In genomic region chr10:102158809-102159208, GRCm38 (mm10) we compare ENCODE assay signal across 8 mouse cellular contexts.
DNase-seq lines count a peak whose midpoint lies in the region; ATAC-seq and TF ChIP-seq lines count a peak whose summit lies in the region.

No protein-coding gene starts in this region.

- TF ChIP-seq EP300 in liver, postnatal 0 days (IDR thresholded peaks at IDR 0.05; ENCODE audit: low read depth), result no peak

- peak overlapping the region; percentile 20; the same call in 1 of the 2 replicates for H3K4me2 ChIP-seq in kidney, embryonic 16.5 days (replicated peaks; ENCODE audit: low read depth, low read length)
- peak overlapping the region; percentile 47 for H3K4me2 ChIP-seq in intestine, embryonic 15.5 days (replicated peaks)
- peak overlapping the region; percentile 51 for H3K4me2 ChIP-seq in liver, postnatal 0 days (ENCODE audit: low read depth, low read length)

- WGBS in kidney, embryonic 16.5 days, result 31% methylated on average over 12 of the region's 12 CpGs
- WGBS in intestine, embryonic 15.5 days, result 10% methylated on average over 12 of the region's 12 CpGs
- 33% methylated on average over 12 of the region's 12 CpGs for WGBS in liver, postnatal 0 days (ENCODE audit: insufficient replicate concordance)

- no peak for ATAC-seq in kidney, embryonic 16.5 days (ENCODE audit: low FRiP score, low TSS enrichment)
- ATAC-seq in intestine, embryonic 15.5 days, result no peak
- ATAC-seq in liver, postnatal 0 days, result no peak
- ATAC-seq in erythroblast, adult 5-6 weeks (replicated peaks; ENCODE audit: low FRiP score, poor library complexity, severe bottlenecking), result no peak

- no peaks in the 10 kb centered on the region for H3K36me3 ChIP-seq in kidney, embryonic 16.5 days (ENCODE audit: insufficient read depth, low read length)
- no peaks in the 10 kb centered on the region for H3K36me3 ChIP-seq in intestine, embryonic 15.5 days
- no peaks in the 10 kb centered on the region for H3K36me3 ChIP-seq in liver, postnatal 0 days (replicated peaks; ENCODE audit: insufficient read depth, low read length)

- H3K27ac ChIP-seq in kidney, embryonic 16.5 days (ENCODE audit: low read length), result no peak overlapping the region
- H3K27ac ChIP-seq in intestine, embryonic 15.5 days, result no peak overlapping the region
- no peak overlapping the region for H3K27ac ChIP-seq in liver, postnatal 0 days (ENCODE audit: low read depth)

- H3K27me3 ChIP-seq in kidney, embryonic 16.5 days (ENCODE audit: insufficient read depth, low read length), result no peaks in the 10 kb centered on the region
- H3K27me3 ChIP-seq in intestine, embryonic 15.5 days (replicated peaks), result no peaks in the 10 kb centered on the region
- H3K27me3 ChIP-seq in liver, postnatal 0 days (ENCODE audit: insufficient read depth, low read length), result no peaks in the 10 kb centered on the region

- no peak overlapping the region for H3K9ac ChIP-seq in kidney, embryonic 16.5 days (replicated peaks; ENCODE audit: low read length)
- no peak overlapping the region for H3K9ac ChIP-seq in intestine, embryonic 15.5 days
- no peak overlapping the region for H3K9ac ChIP-seq in liver, postnatal 0 days (replicated peaks)

- DNase-seq in kidney, postnatal 36 days, result no peak
- DNase-seq in embryo, embryonic 11 days, result peak; percentile 13
- DNase-seq in liver, postnatal 0 days, result no peak
- no peak for DNase-seq in spleen, postnatal 36 days (ENCODE audit: low spot score in 2 of 2)
- DNase-seq in ovary, postnatal 14 days (ENCODE audit: low spot score), result no peak

- H3K4me3 ChIP-seq in kidney, embryonic 16.5 days (ENCODE audit: low read length), result peak overlapping the region; percentile 20; the same call in 1 of the 2 replicates
- H3K4me3 ChIP-seq in intestine, embryonic 15.5 days (replicated peaks), result 0 out of 2 replicates have a peak overlapping the region, but pooled peaks have one; percentile 0
- no peak overlapping the region for H3K4me3 ChIP-seq in liver, postnatal 0 days (ENCODE audit: low read depth, low read length)

- no peaks in the 10 kb centered on the region for H3K4me1 ChIP-seq in kidney, embryonic 16.5 days (ENCODE audit: insufficient read depth, low read length)
- no peaks in the 10 kb centered on the region for H3K4me1 ChIP-seq in intestine, embryonic 15.5 days (replicated peaks)
- no peaks in the 10 kb centered on the region for H3K4me1 ChIP-seq in liver, postnatal 0 days (ENCODE audit: insufficient read depth)

- TF ChIP-seq CTCF in liver, postnatal 0 days (IDR thresholded peaks at IDR 0.05; ENCODE audit: low read depth), result no peak

- no peaks in the 10 kb centered on the region for H3K9me3 ChIP-seq in kidney, embryonic 16.5 days (ENCODE audit: low read length)
- H3K9me3 ChIP-seq in intestine, embryonic 15.5 days, result no peaks in the 10 kb centered on the region
- no peaks in the 10 kb centered on the region for H3K9me3 ChIP-seq in liver, postnatal 0 days (ENCODE audit: low read length)
